In genomic region chr15:88667653-88668052, GRCm38 (mm10) we compare ENCODE assay signal across 21 mouse cellular contexts.
"Had no signal": no experiment of that assay in that cellular context is flagged by ENCODE, and none has a peak within 500 bp of the region (broad histone marks: within the 10 kb centered on the region; RNA-seq: fewer than 3 reads in every experiment).

No protein-coding gene starts in this region.

- H3K4me1 ChIP-seq: kidney, embryonic 15.5 days; limb, embryonic 13.5 days; liver, embryonic 12.5 days; liver, embryonic 15.5 days; lung, embryonic 15.5 days; midbrain, embryonic 12.5 days had no signal

- H3K9me3 ChIP-seq: kidney, embryonic 15.5 days; limb, embryonic 10.5 days; limb, embryonic 13.5 days; liver, embryonic 12.5 days; liver, embryonic 15.5 days; lung, embryonic 15.5 days; midbrain, embryonic 12.5 days; neural tube, embryonic 13.5 days had no signal

- DNase-seq: kidney, adult 8-10 months; kidney, postnatal 10 days; kidney, postnatal 36 days; liver; lung, adult 18-20 months; lung, postnatal 10 days; lung, postnatal 36 days; retina, postnatal 1 day; thymus, adult 2 months; thymus, postnatal 14 days; thymus, postnatal 4 days had no signal

- H3K36me3 ChIP-seq: kidney, embryonic 15.5 days; limb, embryonic 10.5 days; limb, embryonic 13.5 days; liver, embryonic 12.5 days; liver, embryonic 15.5 days; lung, embryonic 15.5 days; midbrain, embryonic 12.5 days; neural tube, embryonic 13.5 days had no signal

- H3K4me3 ChIP-seq: kidney, embryonic 15.5 days; limb, embryonic 10.5 days; limb, embryonic 13.5 days; liver, embryonic 12.5 days; liver, embryonic 15.5 days; lung, embryonic 15.5 days; midbrain, embryonic 12.5 days; myocyte; neural tube, embryonic 13.5 days had no signal

- H3K4me2 ChIP-seq: kidney, embryonic 15.5 days; limb, embryonic 13.5 days; liver, embryonic 12.5 days; liver, embryonic 15.5 days; lung, embryonic 15.5 days; midbrain, embryonic 12.5 days; neural tube, embryonic 13.5 days had no signal

- H3K27ac ChIP-seq: kidney, embryonic 15.5 days; limb, embryonic 10.5 days; limb, embryonic 13.5 days; liver, embryonic 12.5 days; liver, embryonic 15.5 days; lung, embryonic 15.5 days; midbrain, embryonic 12.5 days; neural tube, embryonic 13.5 days had no signal

- H3K9ac ChIP-seq: kidney, embryonic 15.5 days; limb, embryonic 13.5 days; liver, embryonic 12.5 days; liver, embryonic 15.5 days; lung, embryonic 15.5 days; midbrain, embryonic 12.5 days; neural tube, embryonic 13.5 days had no signal

- ATAC-seq: liver, embryonic 12.5 days; midbrain, embryonic 16.5 days had no signal
